Mouse (Mus musculus): ENCODE data around the gene Tnr.

DNA sequence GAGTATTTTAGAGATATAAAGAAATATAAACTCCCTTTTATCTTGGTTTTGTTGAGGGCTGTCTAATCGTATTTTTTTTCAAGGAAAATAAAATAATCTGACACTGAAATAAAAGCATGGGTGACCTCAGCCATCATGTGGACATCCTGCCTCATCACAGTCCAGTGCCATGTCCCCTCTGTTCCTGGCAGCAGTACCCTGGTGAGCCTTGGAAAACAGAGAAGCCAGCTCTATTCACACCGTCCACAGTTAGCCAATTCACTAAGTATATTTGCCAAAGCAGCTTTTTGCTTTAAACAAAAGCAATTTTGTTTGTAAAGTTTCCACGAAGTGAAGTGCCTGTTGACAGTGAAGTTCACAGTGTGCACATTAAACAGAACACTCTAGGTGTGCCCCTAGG lies 109.0 kb downstream of the Tnr start:
- TF ChIP-seq CTCF (conservative IDR thresholded peaks at IDR 0.05; ENCODE audit: insufficient read depth, insufficient read length, low read depth, low read length): no peak
- no peak for TF ChIP-seq POLR2A (IDR thresholded peaks at IDR 0.05; ENCODE audit: low read depth, low read length)
